Mouse (Mus musculus): Measurements from ENCODE around the gene Mocs2. TPM values are rescaled to one million over a fixed set of nuclear protein-coding genes. Genes with fewer than 3 reads are reported as not detected.

Mocs2 gene
- total and polyA plus RNA-seq, 3 experiments, result 37.4 to 59.2 TPM; not detected in 1

GRCm38 (mm10) chr13:114837061-114837460 lies 19.0 kb downstream of the Mocs2 start (continued):
- TF ChIP-seq MAFK (IDR thresholded peaks at IDR 0.05; ENCODE audit: borderline replicate concordance, low read depth, low read length) (no peak), GATA1 (IDR thresholded peaks at IDR 0.05; ENCODE audit: low read depth, low read length) (peak; percentile 94), ZKSCAN1 (IDR thresholded peaks at IDR 0.05; ENCODE audit: low read depth, low read length) (no peak), USF1 (IDR thresholded peaks at IDR 0.05; ENCODE audit: low read depth, low read length) (no peak), SIN3A (IDR thresholded peaks at IDR 0.05; ENCODE audit: low read length) (peak; percentile 51; the same call in 1 of the 2 replicates), TCF12 (IDR thresholded peaks at IDR 0.05; ENCODE audit: low read depth, low read length) (peak; percentile 78), E2F4 (IDR thresholded peaks at IDR 0.05; ENCODE audit: borderline replicate concordance, low read depth, low read length) (no peak), CTCF (IDR thresholded peaks at IDR 0.05 in 2 of 3, conservative IDR thresholded peaks at IDR 0.05 in 1 of 3; ENCODE audit: control insufficient read depth in 1 of 3, insufficient read depth in 1 of 3, low read depth in 2 of 3, low read length in 3 of 3, poor library complexity in 1 of 3, severe bottlenecking in 1 of 3) (no peak), UBTF (IDR thresholded peaks at IDR 0.05; ENCODE audit: borderline replicate concordance, insufficient read depth, low read depth, low read length) (no peak), ZNF384 (IDR thresholded peaks at IDR 0.05; ENCODE audit: low read depth, low read length) (no peak), USF2 (IDR thresholded peaks at IDR 0.05; ENCODE audit: borderline replicate concordance in 1 of 2, insufficient read depth in 1 of 2, low read depth in 1 of 2, low read length in 2 of 2) (no peak), RCOR1 (IDR thresholded peaks at IDR 0.05; ENCODE audit: low read depth, low read length) (peak; percentile 64), ELF1 (IDR thresholded peaks at IDR 0.05; ENCODE audit: low read depth, low read length) (no peak), MYB (IDR thresholded peaks at IDR 0.05; ENCODE audit: low read depth, low read length) (no peak), MYC (IDR thresholded peaks at IDR 0.05; ENCODE audit: low read depth, low read length) (peak; percentile 63; the same call in 1 of the 2 replicates), POLR2AphosphoS2 (IDR thresholded peaks at IDR 0.05; ENCODE audit: low read length) (no peak)

GRCm38 (mm10) chr13:114838535-114838990 lies 20.5 kb downstream of the Mocs2 start:
- Histone ChIP-seq H3K4me1 (ENCODE audit: control insufficient read depth in 1 of 2, insufficient read depth in 2 of 2, low read length in 2 of 2) (peaks cover 7 to 15% of the 10 kb centered on the region in 2 experiments), H3K9ac (ENCODE audit: control insufficient read depth, low read depth, low read length, poor library complexity, severe bottlenecking) (no peak overlapping the region), H3K4me3 (ENCODE audit: control insufficient read depth in 1 of 2, insufficient read depth in 1 of 2, low read depth in 2 of 2, low read length in 2 of 2) (no peak overlapping the region), H3K79me2 (ENCODE audit: control insufficient read depth, insufficient read depth, low read length, poor library complexity) (no peaks in the 10 kb centered on the region), H3K27me3 (ENCODE audit: control insufficient read depth in 1 of 2, insufficient read depth in 2 of 2, low read length in 2 of 2) (no peaks in the 10 kb centered on the region), H3K9me3 (replicated peaks; ENCODE audit: insufficient read depth, low read length) (no peaks in the 10 kb centered on the region), H3K36me3 (ENCODE audit: control insufficient read depth in 1 of 2, insufficient read depth in 2 of 2, low read length in 2 of 2) (peaks cover 0 to 19% of the 10 kb centered on the region in 2 experiments; a peak in 2 of 4 replicates), H3K27ac (ENCODE audit: control insufficient read depth, low read depth, low read length) (no peak overlapping the region)
- DNase-seq (ENCODE audit: low read depth, low spot score), result no peak
- TF ChIP-seq GATA1 (IDR thresholded peaks at IDR 0.05; ENCODE audit: low read depth, low read length) (no peak), E2F4 (IDR thresholded peaks at IDR 0.05; ENCODE audit: borderline replicate concordance, low read depth, low read length) (no peak), MYC (IDR thresholded peaks at IDR 0.05; ENCODE audit: low read depth, low read length) (no peak), SMC3 (IDR thresholded peaks at IDR 0.05; ENCODE audit: low read depth, low read length) (no peak), USF2 (IDR thresholded peaks at IDR 0.05; ENCODE audit: borderline replicate concordance in 1 of 2, insufficient read depth in 1 of 2, low read depth in 1 of 2, low read length in 2 of 2) (no peak), CHD1 (IDR thresholded peaks at IDR 0.05; ENCODE audit: low read depth, low read length) (no peak), MAFK (IDR thresholded peaks at IDR 0.05; ENCODE audit: borderline replicate concordance, low read depth, low read length) (no peak), TBP (IDR thresholded peaks at IDR 0.05; ENCODE audit: low read depth, low read length) (no peak)

Data from MEL (cell line).